Mouse (Mus musculus) hindbrain, embryonic 13.5 days (tissue): ENCODE results near the gene Dtx4. TPM values are rescaled to one million over a fixed set of nuclear protein-coding genes. Genes with fewer than 3 reads are reported as not detected.

Source experiments
- ATAC-seq: fragments of 200-750 bp; cut with Nextera tagmentation; 2 replicates; pipeline ENCODE4 v1.8.0; 2017; ENCODE audit warnings: moderate TSS enrichment; ENCODE audit not compliant: low FRiP score
- H3K27ac ChIP-seq: fragments of 300-500 bp; sonication (generic); 2 replicates; pipeline ENCODE4 v1.5.1; 2015; ENCODE audit warnings: inconsistent platforms, mild to moderate bottlenecking, moderate library complexity
- H3K27me3 ChIP-seq: fragments of 300-500 bp; sonication (generic); 2 replicates; pipeline ENCODE4 v1.6.1; 2015; ENCODE audit warnings: mild to moderate bottlenecking, inconsistent platforms
- H3K36me3 ChIP-seq: fragments of 300-500 bp; sonication (generic); 2 replicates; pipeline ENCODE4 v1.6.1; 2015; ENCODE audit warnings: mild to moderate bottlenecking, inconsistent platforms
- H3K4me1 ChIP-seq: fragments of 300-500 bp; sonication (generic); replicated peaks from 2 replicates; pipeline ENCODE4 v1.6.1; 2015; ENCODE audit warnings: inconsistent platforms
- H3K4me2 ChIP-seq: fragments of 300-500 bp; sonication (generic); 2 replicates; pipeline ENCODE4 v1.6.1; 2015; ENCODE audit warnings: inconsistent platforms, mild to moderate bottlenecking, moderate library complexity
- H3K4me3 ChIP-seq: fragments of 300-500 bp; sonication (generic); 2 replicates; pipeline ENCODE4 v1.5.1; 2015; ENCODE audit warnings: mild to moderate bottlenecking, inconsistent platforms
- H3K9ac ChIP-seq: fragments of 300-500 bp; sonication (generic); 2 replicates; pipeline ENCODE4 v1.6.1; 2015; ENCODE audit warnings: mild to moderate bottlenecking, inconsistent platforms
- H3K9me3 ChIP-seq: fragments of 300-500 bp; sonication (generic); 2 replicates; pipeline ENCODE4 v1.6.1; 2016; ENCODE audit warnings: inconsistent platforms
- WGBS: fragments of 180-500 bp; shearing (Covaris S2); methylation state at CpG from one replicate; pipeline ENCODE4 v1.1.7; 2015; 5-methylcytosine and 5-hydroxymethylcytosine counted together
- polyA plus RNA-seq: library from polyadenylated mRNA; unstranded; fragments of >200 nt; fragmentation: Nextera tagmentation; extraction: Ambion mirVana; gene quantifications from 2 replicates; pipeline ENCODE4 v1.2.1, GENCODE M21; 2015

Gene Dtx4
- polyA plus RNA-seq, 1 experiment from 2014 or later: 36.8 TPM

DNA sequence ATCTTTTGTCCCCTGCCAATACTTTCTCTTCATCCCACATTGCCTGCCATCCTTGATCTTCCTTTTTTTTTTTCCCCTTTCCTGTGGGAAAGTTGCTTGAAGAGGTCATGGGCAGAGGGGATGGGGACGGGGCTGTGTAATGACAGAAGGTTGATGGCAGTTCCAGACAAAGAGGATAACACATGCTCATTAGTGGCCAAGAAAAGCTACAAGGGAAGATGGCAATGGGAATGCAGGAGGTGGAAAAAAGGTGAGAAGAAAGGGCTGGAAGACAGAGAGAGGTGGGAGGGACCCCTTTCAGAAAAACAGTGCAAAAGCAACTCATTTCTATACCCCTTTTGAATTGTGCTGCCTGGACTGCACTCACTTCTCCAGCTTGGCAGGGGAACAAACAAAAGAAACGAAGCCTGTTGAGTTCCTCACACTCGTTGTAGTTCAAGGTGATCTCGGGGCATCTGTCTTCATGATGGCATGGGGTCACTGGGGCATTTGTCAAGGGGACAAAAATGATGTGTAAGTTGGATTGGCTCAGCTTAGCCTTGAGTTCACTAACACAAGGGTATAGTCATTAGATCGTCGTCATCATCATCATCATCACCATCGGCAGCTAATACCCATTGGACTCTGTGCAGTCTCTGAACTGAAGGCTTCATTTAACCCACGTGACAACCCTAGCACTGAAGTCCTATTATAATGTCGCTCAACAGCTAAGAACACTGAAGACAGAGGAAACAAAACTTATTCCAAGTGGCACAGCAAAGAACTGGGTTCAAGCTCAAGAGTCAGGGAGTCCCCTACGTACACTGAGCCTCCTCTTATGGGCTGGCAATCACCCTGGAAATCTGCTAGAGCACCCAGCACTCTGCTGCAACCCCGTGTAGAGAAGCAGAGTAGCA lies 11.3 kb downstream of the Dtx4 start:
- Histone ChIP-seq H3K4me2 (0 out of 2 replicates have a peak overlapping the region, but pooled peaks have one; percentile 13), H3K9ac (no peak overlapping the region), H3K27ac (peak overlapping the region; percentile 97), H3K36me3 (peaks cover 39% of the 10 kb centered on the region), H3K27me3 (no peaks in the 10 kb centered on the region), H3K4me3 (no peak overlapping the region), H3K4me1 (peaks cover 84% of the 10 kb centered on the region), H3K9me3 (no peaks in the 10 kb centered on the region)
- 16% methylated on average over 11 of the region's 11 CpGs for WGBS
- peak; percentile 34 for ATAC-seq

DNA sequence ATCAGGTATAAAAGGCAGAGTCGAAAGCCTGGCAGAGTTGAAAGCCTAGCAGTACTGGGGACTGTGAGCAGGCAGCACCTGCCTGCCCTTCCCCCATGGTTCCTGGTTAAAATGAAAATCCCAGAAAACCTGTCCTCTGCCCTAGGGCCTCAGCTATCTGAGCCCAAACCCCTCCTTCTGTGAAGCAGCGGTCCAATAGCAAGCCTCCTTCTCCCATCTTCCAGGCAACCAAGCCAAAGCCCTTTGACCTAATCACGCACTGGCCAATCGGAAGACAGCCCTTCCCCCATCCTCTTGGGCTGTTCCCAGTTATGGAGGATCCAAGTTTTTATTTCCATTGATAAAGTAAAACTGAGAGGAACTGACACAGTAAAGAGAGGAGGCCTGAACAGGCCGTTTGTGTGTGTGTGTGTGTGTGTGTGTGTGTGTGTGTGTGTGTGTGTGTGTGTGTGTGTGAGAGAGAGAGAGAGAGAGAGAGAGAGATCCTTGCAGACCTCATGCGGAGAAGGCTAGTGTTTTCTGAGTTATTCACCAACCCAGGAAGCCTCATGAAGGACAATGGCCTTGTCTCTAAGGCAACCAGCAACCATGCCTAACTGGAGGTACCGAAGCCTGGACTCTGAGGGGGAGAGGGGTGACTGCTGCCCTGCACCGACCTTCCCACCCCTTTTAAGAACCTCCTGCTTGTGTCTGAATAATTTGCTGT lies 12.1 kb downstream of the Dtx4 start:
- Histone ChIP-seq H3K27me3 (no peaks in the 10 kb centered on the region), H3K4me3 (no peak overlapping the region), H3K9ac (0 out of 2 replicates have a peak overlapping the region, but pooled peaks have one; percentile 5), H3K27ac (peak overlapping the region; percentile 97), H3K9me3 (no peaks in the 10 kb centered on the region), H3K4me1 (peaks cover 80% of the 10 kb centered on the region), H3K36me3 (peaks cover 46% of the 10 kb centered on the region), H3K4me2 (peak overlapping the region; percentile 11; the same call in 1 of the 2 replicates)
- 7% methylated on average over 8 of the region's 8 CpGs for WGBS
- ATAC-seq: peak; percentile 82

DNA sequence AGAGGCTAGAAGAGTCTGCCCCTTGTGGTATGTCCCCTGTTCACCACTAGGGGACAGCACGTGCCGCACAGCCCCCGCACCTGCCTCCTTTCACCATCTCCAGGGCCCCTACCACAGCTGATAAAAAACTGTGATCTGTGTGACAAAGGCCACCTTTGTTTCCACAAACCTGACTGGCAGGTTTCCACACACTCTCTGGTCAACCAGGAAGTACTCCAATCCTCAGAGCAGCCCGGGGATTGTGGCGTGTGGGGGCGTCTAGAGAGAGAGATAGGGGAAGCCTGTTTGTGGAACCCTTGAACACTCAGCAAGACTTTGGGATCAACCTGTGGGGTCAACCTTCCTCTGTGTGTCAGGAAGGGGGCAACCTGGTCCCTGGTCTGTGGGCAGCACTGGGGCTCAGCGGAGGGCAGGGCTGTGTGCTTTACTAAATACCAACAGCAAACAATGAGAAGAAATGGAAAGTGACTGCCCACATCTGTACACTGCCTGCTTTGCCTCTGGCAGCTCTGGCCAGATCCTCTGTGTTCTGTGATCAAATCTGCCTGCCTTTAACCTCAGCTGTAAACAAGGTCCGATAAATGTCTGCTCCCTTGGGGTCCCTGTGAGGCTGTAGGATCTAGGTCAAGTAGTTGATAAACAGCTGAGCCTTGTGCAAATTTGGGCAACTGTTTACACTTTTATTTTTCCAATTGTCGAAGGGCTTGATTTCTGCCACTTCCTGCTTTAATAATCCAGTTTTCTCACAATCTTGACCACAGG lies 12.9 kb downstream of the Dtx4 start:
- WGBS: 9% methylated on average over 9 of the region's 9 CpGs
- 0 out of 2 replicates have a peak overlapping the region, but pooled peaks have one; percentile 5 for H3K9ac ChIP-seq
- H3K4me2 ChIP-seq: peak overlapping the region; percentile 11; the same call in 1 of the 2 replicates
- H3K36me3 ChIP-seq: peaks cover 53% of the 10 kb centered on the region
- ATAC-seq: peak; percentile 10
- no peak overlapping the region for H3K4me3 ChIP-seq
- H3K27me3 ChIP-seq: no peaks in the 10 kb centered on the region
- peak overlapping the region; percentile 97 for H3K27ac ChIP-seq
- H3K9me3 ChIP-seq: no peaks in the 10 kb centered on the region
- peaks cover 76% of the 10 kb centered on the region for H3K4me1 ChIP-seq

DNA sequence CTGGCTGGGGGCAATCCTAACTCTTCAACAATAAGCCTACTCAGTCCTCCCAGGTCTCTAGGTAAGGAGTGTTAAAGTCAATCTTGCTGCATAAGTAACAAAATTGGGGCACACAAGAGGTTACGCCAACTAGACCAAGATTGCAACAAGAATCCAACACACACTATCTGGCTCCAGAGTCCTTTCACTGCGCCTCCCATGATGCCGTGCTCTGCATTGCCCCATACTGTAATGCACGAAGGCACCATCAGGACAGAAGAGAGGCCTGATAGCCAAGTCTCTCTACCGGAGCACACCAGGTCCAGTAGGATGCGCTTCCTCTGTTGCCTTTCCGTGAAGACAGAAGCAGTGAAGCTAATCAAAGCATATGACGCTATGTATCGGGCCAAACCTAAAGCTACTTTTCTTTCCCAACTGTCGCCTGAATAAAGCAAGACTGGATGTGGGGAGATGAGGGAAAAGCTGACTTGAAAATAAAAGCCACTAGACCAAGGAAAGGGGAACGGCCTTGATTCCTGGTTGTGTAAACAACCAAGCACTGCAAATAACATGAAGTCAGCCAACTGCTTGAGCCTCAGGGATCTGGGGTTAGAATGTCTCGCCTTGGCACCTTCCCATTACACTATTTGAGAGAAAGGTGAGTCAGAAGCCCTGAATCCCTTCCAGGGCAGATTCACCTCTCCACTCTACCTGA lies 13.6 kb downstream of the Dtx4 start:
- no peak overlapping the region for H3K9ac ChIP-seq
- peaks cover 72% of the 10 kb centered on the region for H3K4me1 ChIP-seq
- H3K9me3 ChIP-seq: no peaks in the 10 kb centered on the region
- H3K27ac ChIP-seq: peak overlapping the region; percentile 97
- peaks cover 61% of the 10 kb centered on the region for H3K36me3 ChIP-seq
- H3K4me2 ChIP-seq: no peak overlapping the region
- WGBS: 83% methylated on average over 12 of the region's 12 CpGs
- no peak overlapping the region for H3K4me3 ChIP-seq
- no peak for ATAC-seq
- H3K27me3 ChIP-seq: no peaks in the 10 kb centered on the region

DNA sequence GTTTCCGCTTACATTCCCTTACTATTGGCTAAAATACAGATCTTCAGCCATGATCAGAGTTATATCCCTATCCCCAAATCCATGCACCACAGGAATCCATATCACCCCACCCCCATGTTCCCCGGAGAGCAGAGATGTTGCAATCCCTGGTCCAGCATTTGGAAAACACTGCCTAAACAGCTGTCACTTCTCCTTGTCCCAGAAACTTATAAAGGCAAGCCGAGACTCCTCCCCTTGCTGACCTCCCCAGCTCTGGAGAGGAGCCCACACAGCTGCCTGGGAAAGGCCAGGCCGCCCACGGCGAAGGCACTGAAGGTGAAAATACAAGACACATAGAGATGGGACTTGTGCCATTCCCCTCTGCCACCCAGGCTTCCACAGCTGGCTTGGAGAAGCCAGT lies 14.4 kb downstream of the Dtx4 start:
- Histone ChIP-seq H3K27ac (peak overlapping the region; percentile 97), H3K4me3 (no peak overlapping the region), H3K36me3 (peaks cover 62% of the 10 kb centered on the region), H3K4me1 (peaks cover 64% of the 10 kb centered on the region), H3K27me3 (no peaks in the 10 kb centered on the region), H3K9me3 (no peaks in the 10 kb centered on the region), H3K4me2 (no peak overlapping the region), H3K9ac (peak overlapping the region; percentile 24; the same call in 1 of the 2 replicates)
- 60% methylated on average over 6 of the region's 6 CpGs for WGBS
- ATAC-seq: no peak

DNA sequence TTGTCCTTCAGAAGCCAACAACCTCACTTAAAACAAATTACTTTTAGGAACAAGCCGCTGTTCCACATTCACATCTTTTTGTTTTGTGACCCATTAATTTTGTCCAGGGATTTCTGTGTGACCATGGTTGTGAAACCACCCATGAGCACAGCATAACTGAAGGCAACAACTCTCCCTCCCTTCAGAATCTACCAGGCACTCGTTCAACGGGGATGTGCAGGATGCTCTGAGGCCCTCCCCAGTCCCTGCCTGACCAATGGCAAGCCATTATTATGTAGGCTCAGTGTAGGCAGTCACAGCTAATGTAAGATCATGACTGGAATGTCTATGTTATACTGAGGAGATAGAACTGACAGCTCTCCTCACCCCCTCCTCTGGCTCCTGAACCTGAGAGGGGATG lies 15.6 kb downstream of the Dtx4 start:
- peaks cover 62% of the 10 kb centered on the region for H3K36me3 ChIP-seq
- H3K27ac ChIP-seq: no peak overlapping the region

DNA sequence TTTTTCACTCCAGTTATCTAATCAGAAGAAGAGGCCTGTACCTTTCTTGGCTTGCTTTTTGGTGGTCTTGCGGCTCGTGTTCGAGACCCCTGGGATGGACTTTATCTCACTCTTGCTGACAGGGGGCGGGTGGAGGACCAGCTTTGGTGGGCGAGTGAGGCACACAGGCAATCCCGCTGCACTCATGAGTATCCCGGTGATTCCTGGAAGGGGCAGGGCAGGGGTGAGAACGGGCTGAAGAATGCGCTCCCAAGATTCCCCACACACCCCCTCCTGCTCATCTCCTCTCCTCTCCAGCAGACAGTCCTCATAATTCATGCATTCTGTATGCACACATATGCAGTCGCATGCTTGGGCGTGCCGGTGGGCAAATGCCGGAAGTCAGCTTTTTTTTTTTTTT lies 16.0 kb downstream of the Dtx4 start:
- peaks cover 47% of the 10 kb centered on the region for H3K4me1 ChIP-seq
- no peak overlapping the region for H3K9ac ChIP-seq
- peak overlapping the region; percentile 52 for H3K27ac ChIP-seq
- 80% methylated on average over 13 of the region's 13 CpGs for WGBS
- peaks cover 62% of the 10 kb centered on the region for H3K36me3 ChIP-seq
- H3K27me3 ChIP-seq: no peaks in the 10 kb centered on the region
- no peak overlapping the region for H3K4me3 ChIP-seq
- H3K4me2 ChIP-seq: no peak overlapping the region
- no peak for ATAC-seq
- H3K9me3 ChIP-seq: no peaks in the 10 kb centered on the region

More for the DNA sequence above, 15.6 kb downstream of the Dtx4 start:
- no peak for ATAC-seq
- H3K4me2 ChIP-seq: no peak overlapping the region
- no peaks in the 10 kb centered on the region for H3K9me3 ChIP-seq
- H3K4me3 ChIP-seq: no peak overlapping the region
- peaks cover 52% of the 10 kb centered on the region for H3K4me1 ChIP-seq
- 48% methylated on average over 3 of the region's 3 CpGs for WGBS
- H3K9ac ChIP-seq: no peak overlapping the region
- no peaks in the 10 kb centered on the region for H3K27me3 ChIP-seq

DNA sequence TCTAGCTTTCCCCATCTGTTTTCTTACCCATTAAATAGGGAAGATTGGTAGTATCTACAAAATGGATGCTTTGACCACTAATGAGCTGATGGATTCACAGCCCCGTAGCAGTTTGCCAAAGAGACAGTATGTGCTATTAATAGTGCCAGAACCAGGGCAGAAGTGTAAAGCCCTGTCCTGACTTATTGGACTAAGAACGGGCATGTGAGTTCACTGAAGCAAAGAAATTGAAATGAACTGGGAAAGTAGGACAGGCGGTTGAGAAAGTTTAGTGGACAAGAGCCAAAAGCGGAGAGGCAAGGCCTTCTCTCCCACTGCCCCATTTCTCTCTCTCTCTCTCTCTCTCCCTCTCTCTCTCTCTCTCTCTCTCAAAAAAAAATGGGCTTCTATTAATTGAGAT lies 17.0 kb downstream of the Dtx4 start:
- 74% methylated on average over 4 of the region's 4 CpGs for WGBS
- H3K4me3 ChIP-seq: no peak overlapping the region

DNA sequence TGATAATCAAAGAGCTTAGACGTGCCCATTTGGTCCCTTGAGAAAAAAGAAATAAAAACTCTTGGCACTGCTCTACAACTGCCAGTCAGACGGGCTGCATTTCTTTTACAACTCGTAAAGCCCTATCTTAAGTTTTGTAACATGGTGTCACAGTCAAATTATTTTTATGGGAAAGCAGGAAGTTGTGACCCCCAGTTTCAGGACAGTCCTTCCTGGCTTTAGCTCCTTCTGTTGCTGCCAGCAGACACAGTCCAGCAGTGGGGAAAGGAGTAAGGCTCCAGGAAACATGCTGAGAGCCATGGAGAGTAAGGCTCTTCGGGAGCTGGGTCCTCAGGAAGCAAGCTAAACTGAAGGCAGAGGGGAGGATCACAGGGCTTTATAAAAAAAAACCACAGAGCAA lies 17.5 kb downstream of the Dtx4 start:
- no peak overlapping the region for H3K4me3 ChIP-seq

More for the DNA sequence above, 17.0 kb downstream of the Dtx4 start:
- Histone ChIP-seq H3K9me3 (no peaks in the 10 kb centered on the region), H3K9ac (no peak overlapping the region), H3K4me2 (no peak overlapping the region), H3K4me1 (peaks cover 38% of the 10 kb centered on the region), H3K27ac (peak overlapping the region; percentile 52), H3K36me3 (peaks cover 72% of the 10 kb centered on the region), H3K27me3 (no peaks in the 10 kb centered on the region)
- ATAC-seq: no peak

DNA sequence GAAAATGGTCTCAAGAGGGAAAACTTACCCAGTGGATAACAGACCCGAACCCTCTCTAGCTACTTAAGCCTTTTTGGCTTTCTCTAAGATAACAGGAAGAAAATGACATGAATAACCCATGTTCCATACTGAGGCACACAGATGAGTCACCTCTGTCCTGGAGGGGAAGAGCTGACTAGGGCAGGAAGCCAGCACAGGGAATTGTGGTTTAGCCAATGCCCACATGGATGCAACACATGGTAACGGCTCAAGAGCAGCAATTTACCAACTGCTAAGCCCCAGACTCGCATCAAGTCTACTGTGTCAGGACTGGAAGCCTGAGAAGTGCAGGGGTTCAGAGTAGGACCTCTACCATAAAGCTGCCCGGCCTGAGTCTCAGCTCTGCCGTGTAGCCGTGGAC lies 22.9 kb downstream of the Dtx4 start:
- 0 out of 2 replicates have a peak overlapping the region, but pooled peaks have one; percentile 6 for H3K27ac ChIP-seq

More for the DNA sequence above, 17.5 kb downstream of the Dtx4 start:
- WGBS: 72% methylated on average over 4 of the region's 4 CpGs
- Histone ChIP-seq H3K27me3 (no peaks in the 10 kb centered on the region), H3K36me3 (peaks cover 77% of the 10 kb centered on the region), H3K4me2 (no peak overlapping the region), H3K4me1 (peaks cover 34% of the 10 kb centered on the region), H3K27ac (peak overlapping the region; percentile 52; the same call in 1 of the 2 replicates), H3K9ac (no peak overlapping the region), H3K9me3 (no peaks in the 10 kb centered on the region)
- no peak for ATAC-seq

DNA sequence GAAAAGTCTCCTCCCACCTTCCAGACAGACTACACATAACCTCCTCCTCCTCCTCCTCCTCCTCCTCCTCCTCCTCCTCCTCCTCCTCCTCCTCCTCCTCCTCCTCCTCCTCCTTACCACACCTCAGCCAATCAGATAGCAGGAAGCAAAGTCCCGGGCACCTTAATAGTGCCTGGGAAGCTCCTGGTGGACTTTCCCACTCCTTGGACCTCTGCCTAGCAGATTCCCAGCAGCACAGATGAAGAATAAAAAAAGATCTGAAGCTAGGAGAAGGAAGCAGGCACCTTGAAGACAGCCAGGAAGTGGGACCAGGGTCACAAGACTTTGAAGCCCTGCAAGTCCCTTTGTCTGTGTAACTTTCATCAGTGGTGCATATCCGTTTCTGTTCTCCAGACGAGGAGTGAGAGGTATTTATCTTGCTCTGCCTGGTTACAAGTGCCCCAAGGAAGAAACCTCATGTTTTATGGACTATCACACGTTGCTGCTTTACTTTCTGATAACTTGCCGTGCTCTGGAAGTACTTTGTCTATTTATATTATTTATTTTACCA lies 24.5 kb downstream of the Dtx4 start:
- no peaks in the 10 kb centered on the region for H3K9me3 ChIP-seq
- no peak overlapping the region for H3K4me2 ChIP-seq
- H3K9ac ChIP-seq: no peak overlapping the region
- ATAC-seq: no peak
- H3K27ac ChIP-seq: peak overlapping the region; percentile 64
- no peak overlapping the region for H3K4me3 ChIP-seq
- WGBS: 63% methylated on average over 5 of the region's 5 CpGs
- peaks cover 84% of the 10 kb centered on the region for H3K36me3 ChIP-seq
- H3K4me1 ChIP-seq: peaks cover 16% of the 10 kb centered on the region
- H3K27me3 ChIP-seq: no peaks in the 10 kb centered on the region

More for the DNA sequence above, 22.9 kb downstream of the Dtx4 start:
- H3K4me1 ChIP-seq: peaks cover 16% of the 10 kb centered on the region
- H3K9me3 ChIP-seq: no peaks in the 10 kb centered on the region
- H3K27me3 ChIP-seq: no peaks in the 10 kb centered on the region
- peaks cover 84% of the 10 kb centered on the region for H3K36me3 ChIP-seq
- ATAC-seq: no peak
- no peak overlapping the region for H3K4me3 ChIP-seq
- 88% methylated on average over 6 of the region's 6 CpGs for WGBS
- H3K9ac ChIP-seq: no peak overlapping the region
- no peak overlapping the region for H3K4me2 ChIP-seq
